Mouse (Mus musculus): ENCODE results near the gene Cdkl3.

DNA sequence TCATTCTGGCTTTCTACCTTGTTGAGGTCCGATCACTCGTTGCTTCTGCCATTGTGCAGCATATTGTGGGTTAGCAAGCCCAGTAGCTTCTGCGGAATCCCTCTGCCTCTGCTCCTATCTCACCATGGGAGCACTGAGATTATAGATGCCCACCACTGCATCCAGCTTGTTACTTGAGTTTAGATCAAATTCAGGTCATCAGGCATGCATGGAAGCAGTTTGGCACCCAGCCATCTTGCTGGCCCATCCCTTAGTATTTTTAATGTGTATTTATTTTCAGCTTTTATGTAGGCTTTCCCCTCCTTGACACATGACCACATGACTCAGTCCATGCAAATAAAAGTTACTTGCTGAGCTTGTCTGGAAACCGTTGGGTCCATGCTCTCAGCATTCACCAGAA lies 46.3 kb upstream of the Cdkl3 start:
- TF ChIP-seq GATA1 (IDR thresholded peaks at IDR 0.05; ENCODE audit: borderline replicate concordance, low read length) (no peak), FLI1 (IDR thresholded peaks at IDR 0.05; ENCODE audit: low read length) (no peak)

All from megakaryocyte, embryonic 14.5 days (primary cell).